Mouse (Mus musculus): Measurements from ENCODE around the gene Stac3.

DNA sequence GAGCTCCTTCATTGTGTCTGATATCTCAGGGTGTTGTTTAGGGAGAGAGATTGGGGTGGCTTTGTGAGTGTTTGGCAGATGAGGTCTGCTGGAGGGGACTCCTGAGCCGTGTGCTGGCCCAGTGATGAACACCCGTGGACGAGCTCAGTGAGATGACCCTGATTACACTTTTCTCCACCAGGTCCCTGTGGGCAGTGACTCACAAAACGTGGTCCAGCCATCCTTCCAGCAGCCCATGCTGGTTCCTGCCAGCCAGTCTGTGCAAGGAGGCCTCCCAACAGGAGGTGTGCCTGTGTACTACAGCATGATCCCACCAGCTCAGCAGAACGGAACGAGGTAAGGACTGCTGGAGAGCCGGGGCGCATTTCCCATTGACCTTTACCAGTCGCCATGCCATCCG lies 16.3 kb upstream of the Stac3 start:
- TF ChIP-seq CTCF (IDR thresholded peaks at IDR 0.05; ENCODE audit: low read depth, low read length) (no peak), POLR2A (IDR thresholded peaks at IDR 0.05; ENCODE audit: insufficient read depth, low read length) (no peak), EP300 (IDR thresholded peaks at IDR 0.05; ENCODE audit: insufficient read depth, low read depth, low read length) (no peak)
